In the genomic region with DNA sequence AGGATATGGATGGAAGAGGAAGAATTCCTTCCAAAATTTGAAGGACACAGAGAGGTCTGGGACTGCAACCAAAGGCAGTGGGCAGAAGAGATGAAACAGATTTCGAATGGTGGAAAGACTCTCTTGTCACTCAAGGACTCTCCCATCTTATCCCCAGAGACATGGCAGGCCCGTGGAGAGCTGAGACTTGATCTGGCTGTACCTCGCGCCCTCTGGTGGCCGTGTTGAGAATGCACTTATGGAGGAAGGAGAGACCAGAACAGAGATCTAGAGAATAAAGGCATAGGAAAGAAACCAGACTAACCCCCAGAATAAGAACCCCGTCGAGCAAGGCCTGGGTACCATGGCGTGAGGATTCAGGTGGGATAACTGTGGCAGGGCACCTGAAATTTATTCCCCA, we compare ENCODE assay signal across 8 mouse cellular contexts.
DNase-seq lines count a peak whose midpoint lies in the region; ATAC-seq and TF ChIP-seq lines count a peak whose summit lies in the region.

No protein-coding gene starts in this region.

- H3K27me3 ChIP-seq in hindbrain, embryonic 11.5 days (ENCODE audit: control insufficient read depth, insufficient read depth, low read length), result no peaks in the 10 kb centered on the region
- no peaks in the 10 kb centered on the region for H3K27me3 ChIP-seq in hindbrain, embryonic 13.5 days
- no peaks in the 10 kb centered on the region for H3K27me3 ChIP-seq in forebrain, embryonic 13.5 days
- H3K27me3 ChIP-seq in midbrain, embryonic 12.5 days, result no peaks in the 10 kb centered on the region
- H3K27me3 ChIP-seq in testis, adult 2 months (ENCODE audit: control insufficient read depth, insufficient read depth, low read length), result no peaks in the 10 kb centered on the region

- WGBS in hindbrain, embryonic 11.5 days, result 18% methylated on average over 8 of the region's 8 CpGs
- 14% methylated on average over 8 of the region's 8 CpGs for WGBS in hindbrain, embryonic 13.5 days
- 13% methylated on average over 8 of the region's 8 CpGs for WGBS in forebrain, embryonic 13.5 days
- WGBS in midbrain, embryonic 12.5 days, result 20% methylated on average over 8 of the region's 8 CpGs

- TF ChIP-seq POLR2A in testis, adult 2 months (IDR thresholded peaks at IDR 0.05; ENCODE audit: control insufficient read depth, low read depth, low read length), result no peak

- H3K27ac ChIP-seq in hindbrain, embryonic 11.5 days (ENCODE audit: low read depth, low read length), result no peak overlapping the region
- H3K27ac ChIP-seq in hindbrain, embryonic 13.5 days, result no peak overlapping the region
- no peak overlapping the region for H3K27ac ChIP-seq in forebrain, embryonic 13.5 days
- no peak overlapping the region for H3K27ac ChIP-seq in midbrain, embryonic 12.5 days (replicated peaks)
- no peak overlapping the region for H3K27ac ChIP-seq in testis, adult 2 months (ENCODE audit: control insufficient read depth, insufficient read depth, low read depth, low read length)

- TF ChIP-seq CTCF in testis, adult 2 months (IDR thresholded peaks at IDR 0.05; ENCODE audit: control insufficient read depth, insufficient read depth, insufficient replicate concordance, low read depth, low read length), result peak; percentile 92; the same call in 1 of the 2 replicates

- H3K9ac ChIP-seq in hindbrain, embryonic 11.5 days (ENCODE audit: low read depth, low read length), result no peak overlapping the region
- H3K9ac ChIP-seq in hindbrain, embryonic 13.5 days, result no peak overlapping the region
- H3K9ac ChIP-seq in forebrain, embryonic 13.5 days, result no peak overlapping the region
- no peak overlapping the region for H3K9ac ChIP-seq in midbrain, embryonic 12.5 days (replicated peaks)

- DNase-seq in hindbrain, embryonic 11.5 days (ENCODE audit: low spot score), result peak; percentile 84
- peak; percentile 34 for DNase-seq in c-Kit-positive CD71-positive TER-119-negative erythroid progenitor cells, embryonic 14.5 days (ENCODE audit: low read depth)
- DNase-seq in heart, postnatal 36 days, result peak; percentile 64 to 80
- peak; percentile 91 to 93 for DNase-seq in left cerebral cortex, adult 18-20 months (ENCODE audit: low spot score in 2 of 2)

- no peaks in the 10 kb centered on the region for H3K9me3 ChIP-seq in hindbrain, embryonic 11.5 days (ENCODE audit: control insufficient read depth, low read length)
- no peaks in the 10 kb centered on the region for H3K9me3 ChIP-seq in hindbrain, embryonic 13.5 days
- H3K9me3 ChIP-seq in forebrain, embryonic 13.5 days (replicated peaks), result peaks cover 4% of the 10 kb centered on the region; the same call in 1 of the 2 replicates
- no peaks in the 10 kb centered on the region for H3K9me3 ChIP-seq in midbrain, embryonic 12.5 days

- intact Hi-C loops in heart, postnatal 36 days (cut with DNase I), result loop anchor here (1.0 kb wide), 2 partner anchors 305 to 480 kb away; no protein-coding TSS in a partner anchor

- no peak for ATAC-seq in hindbrain, embryonic 11.5 days (ENCODE audit: low FRiP score)
- no peak for ATAC-seq in hindbrain, embryonic 13.5 days (ENCODE audit: low FRiP score)
- peak; percentile 75 for ATAC-seq in forebrain, embryonic 13.5 days
- 0 out of 2 replicates have a peak, but pooled peaks have one; percentile 49 for ATAC-seq in midbrain, embryonic 12.5 days (ENCODE audit: low FRiP score, low read depth)

- no peaks in the 10 kb centered on the region for H3K36me3 ChIP-seq in hindbrain, embryonic 11.5 days (ENCODE audit: control insufficient read depth, insufficient read depth, low read length)
- H3K36me3 ChIP-seq in hindbrain, embryonic 13.5 days, result no peaks in the 10 kb centered on the region
- H3K36me3 ChIP-seq in forebrain, embryonic 13.5 days (ENCODE audit: poor library complexity, severe bottlenecking), result peaks cover 3% of the 10 kb centered on the region; the same call in 1 of the 2 replicates
- no peaks in the 10 kb centered on the region for H3K36me3 ChIP-seq in midbrain, embryonic 12.5 days
- H3K36me3 ChIP-seq in testis, adult 2 months (ENCODE audit: control insufficient read depth, insufficient read depth, low read length), result no peaks in the 10 kb centered on the region

- no peaks in the 10 kb centered on the region for H3K4me1 ChIP-seq in hindbrain, embryonic 11.5 days (replicated peaks; ENCODE audit: control insufficient read depth, insufficient read depth, low read length)
- peaks cover 16% of the 10 kb centered on the region for H3K4me1 ChIP-seq in hindbrain, embryonic 13.5 days (replicated peaks)
- H3K4me1 ChIP-seq in forebrain, embryonic 13.5 days, result peaks cover 12% of the 10 kb centered on the region; the same call in 1 of the 2 replicates
- H3K4me1 ChIP-seq in midbrain, embryonic 12.5 days, result peaks cover 6% of the 10 kb centered on the region; the same call in 1 of the 2 replicates
- H3K4me1 ChIP-seq in testis, adult 2 months (ENCODE audit: control insufficient read depth, insufficient read depth, low read length), result no peaks in the 10 kb centered on the region

- H3K4me2 ChIP-seq in hindbrain, embryonic 11.5 days (replicated peaks; ENCODE audit: low read depth, low read length), result no peak overlapping the region
- no peak overlapping the region for H3K4me2 ChIP-seq in hindbrain, embryonic 13.5 days
- H3K4me2 ChIP-seq in forebrain, embryonic 13.5 days, result no peak overlapping the region
- H3K4me2 ChIP-seq in midbrain, embryonic 12.5 days (replicated peaks), result no peak overlapping the region

- no peak overlapping the region for H3K4me3 ChIP-seq in hindbrain, embryonic 11.5 days (ENCODE audit: low read depth, low read length)
- no peak overlapping the region for H3K4me3 ChIP-seq in hindbrain, embryonic 13.5 days
- no peak overlapping the region for H3K4me3 ChIP-seq in forebrain, embryonic 13.5 days
- no peak overlapping the region for H3K4me3 ChIP-seq in midbrain, embryonic 12.5 days
- H3K4me3 ChIP-seq in testis, adult 2 months (ENCODE audit: control insufficient read depth, low read depth, low read length), result no peak overlapping the region

Comparison
In these comparisons a context has a peak if more than half of its experiments do, and no peak if none do; other contexts are left out.
1. ATAC-seq: peak in forebrain, embryonic 13.5 days (single experiment) and midbrain, embryonic 12.5 days (single experiment); none in hindbrain, embryonic 11.5 days (single experiment) and hindbrain, embryonic 13.5 days (single experiment).
2. DNase-seq: peak in every context shown above with its lines; median percentile 92 in left cerebral cortex, adult 18-20 months; 84 in hindbrain, embryonic 11.5 days; 72 in heart, postnatal 36 days; 34 in c-Kit-positive CD71-positive TER-119-negative erythroid progenitor cells, embryonic 14.5 days.